Mouse (Mus musculus): Measurements from ENCODE around the gene Ptrh2. TPM values are rescaled to one million over a fixed set of nuclear protein-coding genes. Genes with fewer than 3 reads are reported as not detected.

Gene Ptrh2
- 1.8 and 2.2 TPM in 2 replicates for total RNA-seq (2023)

GRCm38 (mm10) chr11:86683395-86684125 lies at the start of gene Ptrh2, which contains the start of gene Vmp1:
TSS of gene Ptrh2 (plus strand) at chr11:86683985.
TSS of gene Vmp1 (minus strand) at chr11:86683836.

Other genes with a start within 250 kb of the Ptrh2 start
- 18.9 and 29.5 TPM in 2 replicates for gene Rnft1, start 199.3 kb upstream of the Ptrh2 start, total RNA-seq (2023)
- 26.0 and 50.1 TPM in 2 replicates for gene Rps6kb1, start 139.2 kb upstream of the Ptrh2 start, total RNA-seq (2023)
- 1.6 and 4.4 TPM in 2 replicates for gene Tubd1, start 139.0 kb upstream of the Ptrh2 start, total RNA-seq (2023)
- gene Vmp1, start 149 bp upstream of the Ptrh2 start, total RNA-seq (2023), result 54.7 and 62.4 TPM in 2 replicates
- 242 and 371 TPM in 2 replicates for gene Cltc, start 73.6 kb downstream of the Ptrh2 start, total RNA-seq (2023)
- gene Dhx40, start 123.8 kb downstream of the Ptrh2 start, total RNA-seq (2023), result 76.3 and 112 TPM in 2 replicates

Measured in neutrophil, adult 65 days (primary cell).